ENCODE assay signal across 35 mouse cellular contexts in genomic region chr16:89550298-89550697, GRCm38 (mm10). TPM values are rescaled to one million over a fixed set of nuclear protein-coding genes. Genes with fewer than 3 reads are reported as not detected.
DNase-seq lines count a peak whose midpoint lies in the region; ATAC-seq lines count a peak whose summit lies in the region.
"Had no signal": no experiment of that assay in that cellular context is flagged by ENCODE, and none has a peak within 500 bp of the region (broad histone marks: within the 10 kb centered on the region; RNA-seq: fewer than 3 reads in every experiment).

No protein-coding gene starts in this region.

- no peak overlapping the region for H3K4me2 ChIP-seq in forebrain, embryonic 14.5 days (ENCODE audit: low read length)
- H3K4me2 ChIP-seq in heart, embryonic 16.5 days (ENCODE audit: low read depth, low read length) = no peak overlapping the region
- H3K4me2 ChIP-seq in forebrain, embryonic 16.5 days (ENCODE audit: low read length) = no peak overlapping the region
- H3K4me2 ChIP-seq in intestine, embryonic 16.5 days (ENCODE audit: low read depth, low read length) = no peak overlapping the region
- H3K4me2 ChIP-seq: hindbrain, embryonic 15.5 days; kidney, embryonic 15.5 days; limb, embryonic 13.5 days; liver, embryonic 11.5 days; midbrain, embryonic 12.5 days; neural tube, embryonic 13.5 days had no signal

- H3K9ac ChIP-seq in forebrain, embryonic 14.5 days (ENCODE audit: low read length) = no peak overlapping the region
- no peak overlapping the region for H3K9ac ChIP-seq in heart, embryonic 16.5 days (ENCODE audit: low read length)
- no peak overlapping the region for H3K9ac ChIP-seq in forebrain, embryonic 16.5 days (replicated peaks; ENCODE audit: low read depth, low read length)
- H3K9ac ChIP-seq in intestine, embryonic 16.5 days (ENCODE audit: low read depth, low read length) = no peak overlapping the region
- H3K9ac ChIP-seq: hindbrain, embryonic 15.5 days; kidney, embryonic 15.5 days; limb, embryonic 13.5 days; midbrain, embryonic 12.5 days; neural tube, embryonic 13.5 days had no signal

- H3K27me3 ChIP-seq in forebrain, embryonic 14.5 days (replicated peaks; ENCODE audit: control insufficient read depth, insufficient read depth, low read length) = no peaks in the 10 kb centered on the region
- no peaks in the 10 kb centered on the region for H3K27me3 ChIP-seq in forebrain, embryonic 10.5 days (ENCODE audit: poor library complexity, severe bottlenecking)
- no peaks in the 10 kb centered on the region for H3K27me3 ChIP-seq in heart, embryonic 16.5 days (ENCODE audit: control insufficient read depth, insufficient read depth, low read length)
- H3K27me3 ChIP-seq in forebrain, embryonic 16.5 days (replicated peaks; ENCODE audit: control insufficient read depth, insufficient read depth, low read length) = no peaks in the 10 kb centered on the region
- no peaks in the 10 kb centered on the region for H3K27me3 ChIP-seq in intestine, embryonic 16.5 days (replicated peaks; ENCODE audit: control insufficient read depth, insufficient read depth, low read length)
- H3K27me3 ChIP-seq: hindbrain, embryonic 15.5 days; kidney, embryonic 15.5 days; limb, embryonic 13.5 days; megakaryocyte, embryonic 14.5 days; midbrain, embryonic 12.5 days; neural tube, embryonic 13.5 days had no signal

- H3K4me3 ChIP-seq in forebrain, embryonic 14.5 days (ENCODE audit: low read depth, low read length) = no peak overlapping the region
- H3K4me3 ChIP-seq in forebrain, embryonic 10.5 days = no peak overlapping the region
- H3K4me3 ChIP-seq in heart, embryonic 16.5 days (ENCODE audit: low read length) = no peak overlapping the region
- no peak overlapping the region for H3K4me3 ChIP-seq in forebrain, embryonic 16.5 days (replicated peaks; ENCODE audit: low read length)
- H3K4me3 ChIP-seq in intestine, embryonic 16.5 days (ENCODE audit: low read length) = no peak overlapping the region
- H3K4me3 ChIP-seq: hindbrain, embryonic 10.5 days; hindbrain, embryonic 15.5 days; kidney, embryonic 15.5 days; limb, embryonic 13.5 days; megakaryocyte, embryonic 14.5 days; midbrain, embryonic 12.5 days; neural tube, embryonic 13.5 days had no signal

- no peak overlapping the region for H3K27ac ChIP-seq in forebrain, embryonic 14.5 days (ENCODE audit: low read depth, low read length)
- no peak overlapping the region for H3K27ac ChIP-seq in forebrain, embryonic 10.5 days
- H3K27ac ChIP-seq in heart, embryonic 16.5 days (ENCODE audit: low read length) = no peak overlapping the region
- no peak overlapping the region for H3K27ac ChIP-seq in forebrain, embryonic 16.5 days (ENCODE audit: low read length)
- H3K27ac ChIP-seq in intestine, embryonic 16.5 days (ENCODE audit: low read length) = no peak overlapping the region
- H3K27ac ChIP-seq: hindbrain, embryonic 10.5 days; hindbrain, embryonic 15.5 days; kidney, embryonic 15.5 days; limb, embryonic 13.5 days; midbrain, embryonic 12.5 days; neural tube, embryonic 13.5 days had no signal

- no peaks in the 10 kb centered on the region for H3K4me1 ChIP-seq in forebrain, embryonic 14.5 days (ENCODE audit: control insufficient read depth, insufficient read depth, low read length)
- H3K4me1 ChIP-seq in forebrain, embryonic 10.5 days = no peaks in the 10 kb centered on the region
- H3K4me1 ChIP-seq in heart, embryonic 16.5 days (ENCODE audit: control insufficient read depth, insufficient read depth, low read length) = no peaks in the 10 kb centered on the region
- H3K4me1 ChIP-seq in forebrain, embryonic 16.5 days (replicated peaks; ENCODE audit: control insufficient read depth, insufficient read depth, low read length) = no peaks in the 10 kb centered on the region
- no peaks in the 10 kb centered on the region for H3K4me1 ChIP-seq in intestine, embryonic 16.5 days (ENCODE audit: control insufficient read depth, insufficient read depth, low read length)
- H3K4me1 ChIP-seq: hindbrain, embryonic 10.5 days; hindbrain, embryonic 15.5 days; kidney, embryonic 15.5 days; limb, embryonic 13.5 days; megakaryocyte, embryonic 14.5 days; midbrain, embryonic 12.5 days; neural tube, embryonic 13.5 days had no signal

- DNase-seq in forebrain, embryonic 14.5 days (ENCODE audit: low spot score) = peak; percentile 75
- DNase-seq in forebrain, embryonic 10.5 days (ENCODE audit: extremely low spot score, low spot score) = no peak
- DNase-seq in heart, postnatal 4 days = no peak
- peak; percentile 7 for DNase-seq in Muller cell, postnatal 12 days (ENCODE audit: inconsistent ontology term)
- DNase-seq: adrenal gland, postnatal 14 days; cerebellum, adult 18-20 months; cerebellum, postnatal 14 days; gastrocnemius, postnatal 14 days; kidney, adult 18-20 months; kidney, postnatal 25 days; lung, postnatal 4 days; right cerebral cortex, postnatal 4 days had no signal

- no peaks in the 10 kb centered on the region for H3K9me3 ChIP-seq in forebrain, embryonic 14.5 days (replicated peaks; ENCODE audit: control insufficient read depth, low read length)
- H3K9me3 ChIP-seq in forebrain, embryonic 10.5 days = no peaks in the 10 kb centered on the region
- no peaks in the 10 kb centered on the region for H3K9me3 ChIP-seq in heart, embryonic 16.5 days (replicated peaks; ENCODE audit: control insufficient read depth, low read length)
- no peaks in the 10 kb centered on the region for H3K9me3 ChIP-seq in forebrain, embryonic 16.5 days (ENCODE audit: control insufficient read depth, low read length)
- H3K9me3 ChIP-seq in intestine, embryonic 16.5 days (ENCODE audit: control insufficient read depth, low read length) = no peaks in the 10 kb centered on the region
- H3K9me3 ChIP-seq: hindbrain, embryonic 10.5 days; hindbrain, embryonic 15.5 days; kidney, embryonic 15.5 days; limb, embryonic 13.5 days; midbrain, embryonic 12.5 days; neural tube, embryonic 13.5 days had no signal

- ATAC-seq in forebrain, embryonic 14.5 days = peak; percentile 75; the same call in 1 of the 2 replicates
- ATAC-seq in heart, embryonic 16.5 days (replicated peaks; ENCODE audit: extremely low read depth, insufficient read depth, low FRiP score) = peak; percentile 49; the same call in 1 of the 2 replicates
- peak; percentile 85 for ATAC-seq in forebrain, embryonic 16.5 days
- no peak for ATAC-seq in intestine, embryonic 16.5 days
- ATAC-seq: inflammation-experienced regulatory T-cells, adult 6 months had no signal

- H3K36me3 ChIP-seq in forebrain, embryonic 14.5 days (ENCODE audit: control insufficient read depth, insufficient read depth, low read length) = no peaks in the 10 kb centered on the region
- H3K36me3 ChIP-seq in forebrain, embryonic 10.5 days (replicated peaks) = no peaks in the 10 kb centered on the region
- no peaks in the 10 kb centered on the region for H3K36me3 ChIP-seq in heart, embryonic 16.5 days (ENCODE audit: control insufficient read depth, insufficient read depth)
- no peaks in the 10 kb centered on the region for H3K36me3 ChIP-seq in forebrain, embryonic 16.5 days (ENCODE audit: control insufficient read depth, insufficient read depth)
- no peaks in the 10 kb centered on the region for H3K36me3 ChIP-seq in intestine, embryonic 16.5 days (ENCODE audit: control insufficient read depth, insufficient read depth, low read length)
- H3K36me3 ChIP-seq: hindbrain, embryonic 10.5 days; hindbrain, embryonic 15.5 days; kidney, embryonic 15.5 days; limb, embryonic 13.5 days; midbrain, embryonic 12.5 days; neural tube, embryonic 13.5 days had no signal

RNA-seq across cellular contexts. Expression of gene Krtap11-1, which starts 20.7 kb away (rescaled TPM):
- polyA plus RNA-seq in forebrain, embryonic 14.5 days (2014; fragmentation: Nextera tagmentation; extraction: Ambion mirVana) = not detected in 2 replicates
- not detected in 2 replicates for polyA plus RNA-seq in forebrain, embryonic 10.5 days (2016; fragmentation: Nextera tagmentation; extraction: Ambion mirVana)
- not detected in 2 replicates for polyA plus RNA-seq in heart, embryonic 16.5 days (2015; fragmentation: Nextera tagmentation; extraction: Ambion mirVana)
- total RNA-seq in heart, postnatal 4 days (2021) = not detected
- polyA plus RNA-seq in forebrain, embryonic 16.5 days (2015; fragmentation: Nextera tagmentation; extraction: Ambion mirVana) = not detected in 2 replicates
- not detected in 2 replicates for polyA plus RNA-seq in intestine, embryonic 16.5 days (2015; fragmentation: Nextera tagmentation; extraction: Ambion mirVana)
- total RNA-seq: adrenal gland, postnatal 14 days; gastrocnemius, postnatal 14 days; granulocyte monocyte progenitor cell, adult 5-6 weeks; layer of hippocampus, adult 18-20 months; layer of hippocampus, postnatal 14 days; left cerebral cortex, adult 8-10 months; left cerebral cortex, postnatal 36 days; MEL had no signal
- polyA plus RNA-seq: cortical plate, adult 2 months; heart, embryonic 14.5 days; hindbrain, embryonic 10.5 days; hindbrain, embryonic 15.5 days; inflammation-experienced regulatory T-cells, adult 6 months; kidney, embryonic 15.5 days; limb, embryonic 13.5 days; liver, embryonic 11.5 days; liver, embryonic 16.5 days; lung, embryonic 16.5 days; midbrain, embryonic 12.5 days; neural tube, embryonic 13.5 days; spleen, adult 2 months had no signal

RNA-seq across cellular contexts. Expression of gene Krtap7-1, which starts 42.2 kb away (rescaled TPM):
- polyA plus RNA-seq in forebrain, embryonic 14.5 days (2014; fragmentation: Nextera tagmentation; extraction: Ambion mirVana) = not detected in 2 replicates
- polyA plus RNA-seq in forebrain, embryonic 10.5 days (2016; fragmentation: Nextera tagmentation; extraction: Ambion mirVana) = not detected in 2 replicates
- polyA plus RNA-seq in heart, embryonic 16.5 days (2015; fragmentation: Nextera tagmentation; extraction: Ambion mirVana) = not detected in 2 replicates
- not detected for total RNA-seq in heart, postnatal 4 days (2021)
- not detected in 2 replicates for polyA plus RNA-seq in forebrain, embryonic 16.5 days (2015; fragmentation: Nextera tagmentation; extraction: Ambion mirVana)
- not detected in 2 replicates for polyA plus RNA-seq in intestine, embryonic 16.5 days (2015; fragmentation: Nextera tagmentation; extraction: Ambion mirVana)
- total RNA-seq: adrenal gland, postnatal 14 days; gastrocnemius, postnatal 14 days; granulocyte monocyte progenitor cell, adult 5-6 weeks; layer of hippocampus, adult 18-20 months; layer of hippocampus, postnatal 14 days; left cerebral cortex, adult 8-10 months; left cerebral cortex, postnatal 36 days; MEL had no signal
- polyA plus RNA-seq: cortical plate, adult 2 months; heart, embryonic 14.5 days; hindbrain, embryonic 10.5 days; hindbrain, embryonic 15.5 days; inflammation-experienced regulatory T-cells, adult 6 months; kidney, embryonic 15.5 days; limb, embryonic 13.5 days; liver, embryonic 11.5 days; liver, embryonic 16.5 days; lung, embryonic 16.5 days; midbrain, embryonic 12.5 days; neural tube, embryonic 13.5 days; spleen, adult 2 months had no signal

Comparison
In these comparisons a context has a peak if more than half of its experiments do, and no peak if none do; other contexts are left out.
1. DNase-seq: peak in forebrain, embryonic 14.5 days (single experiment) and Muller cell, postnatal 12 days (single experiment); none in forebrain, embryonic 10.5 days (single experiment) and heart, postnatal 4 days (single experiment).